Mouse (Mus musculus) myocyte (in vitro differentiated cells): ENCODE results near the gene Icam2.

Experiments used
- POLR2A ChIP-seq: IDR thresholded peaks from one replicate; pipeline ENCODE4 v1.6.1; 2011; ENCODE audit warnings: low read depth, mild to moderate bottlenecking, control low read depth, moderate library complexity; ENCODE audit not compliant: insufficient read length
- POLR2AphosphoS2 ChIP-seq: IDR thresholded peaks from one replicate; pipeline ENCODE4 v1.6.1; 2011; ENCODE audit warnings: low read depth, control low read depth; ENCODE audit not compliant: insufficient read length
- REST ChIP-seq: IDR thresholded peaks from one replicate; pipeline ENCODE4 v1.6.1; 2011; ENCODE audit warnings: mild to moderate bottlenecking, control low read depth, moderate library complexity; ENCODE audit not compliant: insufficient read depth, insufficient read length
- USF1 ChIP-seq: IDR thresholded peaks from one replicate; pipeline ENCODE4 v1.6.1; 2011; ENCODE audit warnings: low read depth, mild to moderate bottlenecking, control low read depth, moderate library complexity

DNA sequence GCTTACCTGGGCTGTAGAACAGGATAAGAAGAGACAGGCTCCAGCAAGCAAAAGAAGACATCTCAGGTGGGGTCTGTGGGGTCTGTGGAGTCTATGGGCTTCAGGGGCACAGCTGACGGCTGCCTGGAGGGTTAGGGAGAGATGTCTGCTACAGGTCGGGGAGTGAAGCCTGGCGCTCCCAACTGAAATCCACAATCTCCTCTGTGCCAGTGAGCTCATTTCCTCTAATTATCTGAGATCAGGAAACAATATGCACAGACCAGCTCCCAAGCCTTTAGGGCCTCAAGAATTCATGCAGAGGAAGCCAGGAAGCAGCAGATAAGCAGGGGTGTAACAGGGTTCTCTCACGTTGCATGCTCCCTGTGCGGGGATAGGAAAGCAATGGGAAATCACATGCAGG, 5.5 kb downstream of the Icam2 start:
- TF ChIP-seq REST (no peak), POLR2AphosphoS2 (no peak), POLR2A (no peak), USF1 (no peak)
